Mouse (Mus musculus): ENCODE data around the gene Stk40.

DNA sequence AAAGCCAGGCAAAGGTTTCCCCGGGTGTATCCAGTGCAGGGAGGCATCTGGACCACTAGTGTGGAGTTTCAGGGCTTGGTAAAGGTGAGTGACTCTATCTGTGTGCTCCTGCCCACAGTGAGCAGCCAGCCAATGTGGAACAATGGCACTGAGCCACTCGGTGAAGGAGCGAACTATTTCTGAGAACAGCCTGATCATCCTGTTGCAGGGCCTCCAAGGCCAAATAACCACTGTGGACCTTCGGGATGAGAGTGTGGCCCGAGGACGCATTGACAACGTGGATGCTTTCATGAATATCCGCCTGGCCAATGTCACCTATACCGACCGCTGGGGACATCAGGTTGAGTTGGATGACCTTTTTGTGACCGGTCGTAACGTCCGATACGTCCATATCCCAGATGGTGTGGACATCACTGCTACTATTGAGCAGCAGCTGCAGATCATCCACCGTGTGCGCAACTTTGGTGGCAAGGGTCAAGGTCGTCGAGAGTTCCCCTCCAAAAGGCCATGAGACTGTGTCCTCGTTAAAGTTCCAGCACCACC lies 6.0 kb upstream of the Stk40 start:
- TF ChIP-seq USF1 (IDR thresholded peaks at IDR 0.05; ENCODE audit: low read depth) (no peak), POLR2A (IDR thresholded peaks at IDR 0.05; ENCODE audit: insufficient read length, low read depth) (no peak), MAX (IDR thresholded peaks at IDR 0.05; ENCODE audit: low read depth) (no peak), MYOG (IDR thresholded peaks at IDR 0.05; ENCODE audit: control insufficient read depth in 1 of 3, insufficient read depth in 1 of 3, insufficient read length in 2 of 3, low read depth in 2 of 3) (no peak), MYOD1 (IDR thresholded peaks at IDR 0.05; ENCODE audit: control insufficient read depth in 1 of 3, insufficient read length in 2 of 3, low read depth in 2 of 3) (no peak), POLR2AphosphoS2 (IDR thresholded peaks at IDR 0.05; ENCODE audit: insufficient read length, low read depth) (no peak), E2F4 (IDR thresholded peaks at IDR 0.05; ENCODE audit: insufficient read depth) (no peak), TCF3 (IDR thresholded peaks at IDR 0.05; ENCODE audit: insufficient read length, low read depth) (no peak), TCF12 (IDR thresholded peaks at IDR 0.05; ENCODE audit: insufficient read depth, poor library complexity, severe bottlenecking) (no peak), CEBPB (IDR thresholded peaks at IDR 0.05; ENCODE audit: insufficient read depth, poor library complexity, severe bottlenecking) (no peak)
